ENCODE assay signal across 21 mouse cellular contexts in genomic region chr11:115598309-115598708, GRCm38 (mm10).
"Had no signal": no experiment of that assay in that cellular context is flagged by ENCODE, and none has a peak within 500 bp of the region (broad histone marks: within the 10 kb centered on the region; RNA-seq: fewer than 3 reads in every experiment).

No protein-coding gene starts in this region.

- H3K9ac ChIP-seq: limb, embryonic 13.5 days; liver, embryonic 14.5 days; liver, postnatal 0 days; lung, embryonic 14.5 days; neural tube, embryonic 13.5 days; stomach, embryonic 15.5 days had no signal

- H3K27ac ChIP-seq: kidney, postnatal 0 days; layer of hippocampus, adult 2 months; limb, embryonic 10.5 days; limb, embryonic 13.5 days; liver, embryonic 14.5 days; neural tube, embryonic 13.5 days; stomach, embryonic 15.5 days had no signal

- DNase-seq: kidney, adult 2 months; layer of hippocampus, adult 9-11 months; liver; liver, postnatal 0 days; lung, embryonic 14.5 days; midbrain, embryonic 14.5 days; retina, postnatal 1 day; right cerebral cortex, postnatal 25 days; spleen, adult 18-20 months; thymus, postnatal 25 days had no signal

- H3K4me2 ChIP-seq: limb, embryonic 13.5 days; lung, embryonic 14.5 days; midbrain, embryonic 11.5 days; neural tube, embryonic 13.5 days; stomach, embryonic 15.5 days had no signal

- H3K9me3 ChIP-seq: limb, embryonic 10.5 days; limb, embryonic 13.5 days; neural tube, embryonic 13.5 days; stomach, embryonic 15.5 days had no signal

- H3K4me3 ChIP-seq: layer of hippocampus, adult 2 months; limb, embryonic 10.5 days; limb, embryonic 13.5 days; myocyte; neural tube, embryonic 13.5 days; stomach, embryonic 15.5 days had no signal

- ATAC-seq: intestine, embryonic 16.5 days; liver, postnatal 0 days; lung, postnatal 0 days had no signal

- H3K27me3 ChIP-seq: limb, embryonic 13.5 days; neural tube, embryonic 13.5 days; stomach, embryonic 15.5 days had no signal
